Mouse (Mus musculus) gastrocnemius, postnatal 10 days (tissue): ENCODE measurements around the gene Dok5. TPM values are rescaled to one million over a fixed set of nuclear protein-coding genes. Genes with fewer than 3 reads are reported as not detected.

ENCODE experiments used
- DNase-seq: peaks from one replicate; pipeline ENCODE4 v3.0.0; 2021; ENCODE audit warnings: mixed read lengths
- total RNA-seq, 2 experiments: library from RNA; stranded (reverse); gene quantifications; 2 replicates each; pipeline ENCODE4 v1.2.3; 2021

The Dok5 gene
- total RNA-seq, 2 experiments from 2014 or later = 20.1 to 24.0 TPM

DNA sequence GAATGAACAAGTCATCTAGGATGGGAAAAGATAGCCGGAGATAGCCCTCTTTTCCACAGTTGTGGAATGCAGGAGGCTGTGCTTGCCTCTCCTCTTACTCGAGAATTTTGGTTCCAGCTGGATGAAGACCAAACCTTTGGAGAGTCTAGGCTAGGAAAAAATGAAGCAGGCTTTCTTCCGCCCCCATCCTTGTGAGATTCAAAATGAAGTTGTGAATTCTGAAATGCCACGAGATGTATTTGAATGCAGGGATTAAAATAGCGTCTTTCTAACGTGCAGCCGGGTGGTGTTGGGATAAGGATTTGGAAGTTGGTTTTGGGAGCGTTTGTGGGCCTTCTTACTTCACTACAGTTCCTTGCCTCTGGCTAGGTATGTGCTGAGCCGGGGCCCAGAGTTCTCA lies 6.8 kb downstream of the Dok5 start:
- no peak for DNase-seq

DNA sequence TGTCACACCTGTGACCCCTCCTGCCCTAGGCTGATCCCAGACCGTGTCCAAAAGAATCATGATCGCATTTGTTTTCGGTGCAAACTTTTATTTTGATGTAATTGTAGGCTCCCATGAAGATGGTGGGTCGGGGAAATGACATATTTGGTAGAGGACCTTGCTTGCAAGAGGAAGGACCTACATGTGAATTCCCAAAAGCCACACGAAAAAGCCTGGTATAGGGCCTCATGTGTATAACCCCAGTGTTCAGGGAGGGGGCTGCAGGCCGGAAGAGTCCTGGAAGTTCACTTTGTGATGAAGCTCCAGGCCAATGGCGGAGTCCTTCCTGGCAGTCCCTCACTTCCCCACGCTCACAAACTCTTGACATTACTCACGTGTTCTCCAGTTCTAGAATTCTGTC lies 7.3 kb downstream of the Dok5 start:
- DNase-seq = no peak

DNA sequence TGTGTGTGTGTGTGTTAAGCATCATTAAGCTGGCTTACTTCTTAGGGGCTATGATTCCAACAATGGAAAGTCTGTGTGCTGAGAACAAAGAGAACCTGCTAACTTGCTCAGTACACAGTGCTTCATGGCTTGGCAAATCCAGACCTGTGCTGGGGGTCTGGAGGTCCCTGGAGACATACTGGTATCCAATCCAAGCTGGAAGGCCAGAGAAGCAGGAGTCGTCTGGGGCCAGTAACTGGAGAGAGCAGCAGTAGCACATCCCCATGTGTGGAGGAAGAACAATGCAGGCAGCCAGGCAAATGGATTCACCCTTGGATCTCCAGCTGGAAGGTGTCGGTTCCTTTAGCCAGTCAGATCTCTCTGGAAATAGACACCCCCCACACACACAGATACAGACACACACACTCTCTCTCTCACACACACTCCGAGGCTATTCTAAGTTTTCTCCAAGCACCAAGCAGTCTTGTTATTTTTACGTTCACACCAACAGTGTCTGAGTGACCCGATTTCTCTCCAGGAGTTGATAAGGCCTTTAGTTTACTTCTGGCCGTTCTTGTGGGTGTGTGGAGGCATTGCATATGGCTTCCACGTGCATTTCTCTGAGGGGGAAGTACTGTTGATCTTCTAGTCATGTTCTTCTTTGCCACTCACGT lies 8.2 kb downstream of the Dok5 start:
- DNase-seq = no peak

DNA sequence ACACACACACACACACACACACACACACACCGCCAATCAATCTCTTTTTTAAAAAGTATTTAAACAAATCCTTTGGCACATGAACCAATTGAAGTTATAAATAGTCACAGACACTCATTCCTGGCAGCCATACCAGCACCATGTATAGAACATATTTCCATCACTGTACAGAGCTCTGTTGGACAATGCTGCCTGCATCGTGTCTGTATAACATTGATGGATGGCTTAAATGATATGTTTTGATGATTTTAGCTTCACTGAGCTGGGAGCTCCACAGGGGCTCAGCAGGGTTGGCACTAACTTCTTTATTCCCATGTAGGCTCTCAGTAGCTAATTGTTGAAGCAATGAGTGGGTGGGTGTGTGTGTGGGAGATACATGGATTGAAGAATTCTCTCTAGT lies 11.9 kb downstream of the Dok5 start:
- no peak for DNase-seq

- no peak for DNase-seq
Observed at GRCm38 (mm10) chr2:170748901-170749300, 17.3 kb downstream of the Dok5 start.

DNA sequence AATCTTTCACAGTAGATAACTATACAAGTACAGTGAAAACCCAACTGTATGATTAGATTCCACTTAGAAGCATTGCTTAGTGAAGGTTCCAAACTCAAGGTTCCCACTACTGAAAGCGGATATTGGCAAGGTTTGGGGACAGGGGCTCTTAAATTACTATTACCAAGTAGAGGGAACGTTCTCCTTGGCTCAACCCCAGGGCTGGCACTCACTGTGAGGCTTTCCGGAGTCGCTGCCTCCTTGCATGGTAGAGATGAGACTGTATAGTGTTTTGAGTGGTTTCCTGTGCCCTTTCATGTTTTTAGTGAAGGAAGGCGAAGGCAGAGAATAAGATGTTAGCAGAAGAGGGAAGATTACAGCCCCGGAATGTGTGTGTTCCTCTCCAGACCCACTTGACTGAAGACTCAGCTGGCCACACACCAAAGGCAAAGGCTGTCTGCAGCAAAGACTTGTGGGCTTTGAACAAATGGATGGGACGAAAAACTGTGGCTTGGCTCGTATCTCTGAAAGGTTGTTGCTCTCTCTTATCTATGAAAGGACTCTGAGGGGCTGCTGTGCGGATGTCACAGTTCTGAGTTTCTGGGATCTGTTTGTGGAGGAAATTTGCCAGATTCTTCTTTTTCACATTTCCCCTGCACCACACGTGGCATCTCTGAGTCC lies 20.7 kb downstream of the Dok5 start:
- DNase-seq = peak; percentile 23

- no peak for DNase-seq
Observed at GRCm38 (mm10) chr2:170755817-170756216, 24.2 kb downstream of the Dok5 start.

- no peak for DNase-seq
Observed at GRCm38 (mm10) chr2:170756667-170757066, 25.1 kb downstream of the Dok5 start.

- no peak for DNase-seq
Observed at GRCm38 (mm10) chr2:170757228-170757875, 25.7 kb downstream of the Dok5 start.

DNA sequence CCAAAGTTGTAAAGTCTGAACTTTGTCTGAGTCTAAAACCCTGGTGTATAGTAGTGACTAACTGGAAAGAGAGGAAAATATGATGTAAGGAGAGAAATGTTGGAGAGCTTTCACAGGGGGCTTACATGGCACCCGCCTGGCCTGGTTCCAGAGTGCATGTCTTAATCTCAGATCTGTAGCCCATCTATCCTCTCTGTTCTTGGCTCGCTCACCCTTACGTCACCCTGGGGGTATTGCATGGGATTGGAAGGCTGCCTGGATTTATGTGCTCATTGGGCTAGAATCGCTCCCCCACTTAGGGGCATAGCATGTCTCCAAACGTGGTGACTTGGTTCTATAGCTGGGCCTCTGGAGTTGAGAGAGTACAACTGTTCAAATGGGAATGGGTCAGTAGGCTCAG lies 26.6 kb downstream of the Dok5 start:
- DNase-seq = peak; percentile 16

DNA sequence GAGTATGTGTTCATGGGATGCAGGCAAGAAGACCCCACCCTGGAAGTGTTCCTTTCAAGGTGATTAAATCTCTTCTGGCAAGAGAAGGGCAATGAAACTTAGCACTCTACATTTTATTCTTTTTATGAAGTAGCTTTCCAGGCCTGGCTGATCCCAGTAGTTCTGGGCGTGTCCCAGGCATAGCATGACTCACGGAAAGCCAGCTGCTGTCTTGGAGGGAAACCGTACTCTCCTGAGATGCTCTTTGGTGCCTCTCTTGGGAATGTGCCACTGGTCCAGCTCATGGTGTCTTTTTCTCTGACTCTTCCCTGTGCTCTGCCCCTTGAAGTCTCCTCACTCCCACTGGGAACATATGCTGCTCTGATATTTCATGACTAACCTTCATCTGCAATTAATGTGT lies 33.1 kb downstream of the Dok5 start:
- DNase-seq = no peak

GRCm38 (mm10) chr2:170767243-170767642 lies 35.6 kb downstream of the Dok5 start:
- DNase-seq = no peak

DNA sequence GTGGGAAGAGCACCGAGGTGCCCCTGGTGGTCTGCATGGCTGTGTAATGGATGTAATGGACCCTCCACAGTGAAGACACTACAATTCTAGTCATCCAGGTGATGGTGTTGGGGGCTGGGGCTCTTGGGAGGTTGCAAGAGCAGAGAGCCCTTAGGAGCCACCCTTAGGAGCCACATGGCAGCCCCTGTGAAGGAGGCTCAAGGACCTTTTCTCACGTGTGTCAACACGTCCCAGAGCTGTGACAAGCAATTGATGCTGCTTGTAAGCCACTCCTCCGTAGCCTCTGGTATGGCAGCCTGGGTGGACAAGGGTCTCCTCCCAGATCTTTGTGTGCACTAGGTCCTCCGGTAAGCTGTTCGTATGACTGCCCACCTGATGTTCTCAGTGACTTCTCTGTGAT lies 37.1 kb downstream of the Dok5 start:
- no peak for DNase-seq

DNA sequence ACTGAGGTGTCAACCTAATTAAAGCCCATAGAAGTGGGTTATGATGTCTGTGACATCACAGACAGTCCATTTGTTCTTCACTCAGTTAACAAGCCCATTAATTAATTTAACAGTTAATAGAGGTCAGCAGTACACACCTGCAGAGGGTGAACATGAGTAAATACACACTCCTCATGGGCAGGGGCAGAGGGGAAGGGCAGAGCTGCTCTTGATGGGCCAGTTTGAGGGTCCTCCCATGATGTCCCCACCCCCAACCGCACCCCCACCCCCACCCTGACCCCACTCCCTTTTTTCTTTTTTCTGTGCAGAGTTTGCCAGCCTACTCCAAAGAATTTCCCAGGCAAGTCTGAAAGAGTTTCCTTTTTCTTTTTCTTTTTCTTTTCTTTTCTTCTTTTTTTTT lies 39.9 kb downstream of the Dok5 start:
- no peak for DNase-seq

- no peak for DNase-seq
Observed at GRCm38 (mm10) chr2:170772126-170772884, 40.7 kb downstream of the Dok5 start.

DNA sequence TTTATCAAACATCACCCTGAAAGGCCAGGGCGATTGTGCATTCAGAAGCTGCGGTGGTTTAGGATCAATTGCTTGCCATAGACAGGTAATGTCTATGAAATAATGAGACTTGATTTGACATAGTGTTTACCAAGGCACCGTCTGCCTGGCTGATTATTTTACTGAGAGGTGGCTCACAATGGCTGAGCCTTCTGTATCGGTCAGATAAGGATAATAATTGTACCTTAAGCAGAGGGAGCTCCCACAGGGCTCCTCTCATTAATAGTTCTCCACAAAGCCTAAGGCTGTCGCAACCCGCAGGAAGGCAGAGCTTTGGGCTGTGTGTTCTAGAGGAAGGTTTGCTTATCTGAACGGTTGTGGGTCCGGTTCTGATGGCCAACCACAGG lies 41.3 kb downstream of the Dok5 start:
- DNase-seq = no peak

GRCm38 (mm10) chr2:170775577-170775976 lies 44.0 kb downstream of the Dok5 start:
- DNase-seq = no peak

DNA sequence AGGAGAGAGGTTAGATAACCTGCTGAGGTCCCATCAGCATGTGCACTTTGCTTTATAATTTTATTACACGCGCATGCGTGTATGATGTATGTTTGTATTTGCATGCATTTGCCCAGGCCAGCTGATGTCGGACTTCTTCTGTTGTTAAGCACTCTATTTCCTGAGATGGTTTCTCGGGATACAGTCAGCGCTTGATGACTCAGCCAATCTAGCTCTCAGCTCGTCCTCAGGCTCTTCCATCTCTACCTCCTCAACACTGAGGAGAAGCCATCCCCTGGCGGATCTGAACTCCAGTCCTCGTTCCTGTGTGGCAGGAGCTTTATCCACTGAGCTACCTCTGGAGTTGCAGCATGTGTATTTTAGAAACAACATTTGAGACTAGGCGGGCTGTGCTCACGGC lies 44.5 kb downstream of the Dok5 start:
- no peak for DNase-seq

GRCm38 (mm10) chr2:170777572-170777971 lies 46.0 kb downstream of the Dok5 start:
- no peak for DNase-seq

DNA sequence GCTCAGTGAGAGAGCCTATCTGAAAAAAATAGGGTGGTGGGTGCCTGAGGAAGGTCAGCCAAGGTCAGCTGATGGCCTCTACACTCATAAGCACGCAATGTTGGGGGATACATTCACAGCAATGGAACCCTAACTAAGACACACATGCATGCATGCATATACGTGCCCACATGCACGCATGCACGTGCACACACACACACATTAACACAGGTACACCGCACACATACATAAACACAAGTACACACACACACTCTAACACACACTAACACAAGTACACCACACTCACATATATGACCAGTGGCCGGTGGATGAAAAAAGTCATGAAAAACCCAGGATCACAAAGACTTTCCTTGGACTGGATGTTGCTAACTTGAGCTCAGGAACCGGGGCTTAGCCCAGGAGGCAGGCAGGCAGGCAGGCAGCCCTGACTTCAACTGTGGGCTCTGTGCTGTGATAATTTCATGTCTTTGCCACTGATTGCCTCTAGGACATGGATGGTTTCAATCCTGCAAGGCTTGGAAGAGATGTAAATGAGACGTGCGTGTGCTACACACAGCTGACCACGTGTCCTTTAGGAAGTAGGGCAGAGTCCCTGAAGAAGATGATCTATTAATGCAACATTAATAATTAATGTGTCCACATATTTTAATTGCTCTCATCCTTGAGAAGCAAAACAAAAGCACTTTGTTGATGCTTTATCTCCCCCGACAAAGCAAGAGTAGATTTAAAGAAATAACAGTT lies 48.6 kb downstream of the Dok5 start:
- no peak for DNase-seq

- DNase-seq = no peak
Observed at GRCm38 (mm10) chr2:170788101-170788500, 56.5 kb downstream of the Dok5 start.

DNA sequence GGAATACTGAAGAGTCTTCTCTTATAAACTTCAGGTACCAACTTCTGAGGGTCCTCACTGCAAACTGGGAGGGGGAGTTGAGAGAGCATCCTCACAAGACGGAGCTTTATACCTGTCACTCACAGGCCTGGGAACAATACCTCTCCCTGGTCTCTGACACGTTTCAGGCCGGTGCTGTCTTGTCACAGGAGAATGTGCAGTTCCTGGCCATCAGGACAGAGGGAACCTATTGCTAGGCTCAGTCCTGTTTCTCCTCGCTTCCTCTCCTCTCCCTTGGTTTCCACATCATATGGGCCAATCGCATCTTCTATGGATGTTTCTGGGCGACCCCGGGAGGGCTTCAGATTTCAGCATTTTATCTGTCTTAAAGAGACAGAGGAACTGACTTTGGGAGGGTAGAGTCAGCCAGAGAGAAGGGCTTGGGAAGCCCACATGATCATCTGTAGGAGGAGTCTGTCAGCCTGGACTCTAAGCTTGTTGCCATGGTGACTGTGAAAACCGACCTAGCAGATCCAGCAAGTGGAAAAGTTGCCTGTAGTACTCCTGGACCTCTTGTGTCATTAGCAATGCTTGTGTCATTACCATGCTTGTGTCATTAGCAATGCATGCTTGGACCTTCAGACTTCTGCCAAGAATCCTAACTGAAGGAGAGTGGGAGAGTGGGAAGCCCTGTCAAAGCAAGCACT lies 59.9 kb downstream of the Dok5 start:
- no peak for DNase-seq
